Comparison of ENCODE assay signal across 28 mouse cellular contexts in the genomic region with DNA sequence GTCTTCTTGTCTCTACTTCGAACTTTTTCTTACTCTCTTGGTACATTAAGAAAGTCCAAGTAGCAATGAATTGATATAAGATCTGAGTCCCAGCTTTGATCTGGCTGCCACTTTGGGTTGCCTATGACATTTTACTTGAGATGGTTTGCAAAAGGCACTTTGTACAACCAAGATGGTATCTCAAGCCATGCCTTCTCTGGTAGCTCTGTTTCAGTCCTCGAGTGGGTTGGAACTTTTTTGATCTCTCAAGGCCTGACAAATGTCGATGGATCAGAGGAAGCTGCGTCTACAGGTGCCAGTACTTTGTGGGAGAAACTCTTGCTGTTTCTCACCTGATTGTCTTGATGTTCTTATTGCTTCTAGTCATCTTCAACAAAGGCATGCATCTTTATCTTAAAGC. TPM values are rescaled to one million over a fixed set of nuclear protein-coding genes. Genes with fewer than 3 reads are reported as not detected.
DNase-seq lines count a peak whose midpoint lies in the region; ATAC-seq and TF ChIP-seq lines count a peak whose summit lies in the region.
"Had no signal": no experiment of that assay in that cellular context is flagged by ENCODE, and none has a peak within 500 bp of the region (broad histone marks: within the 10 kb centered on the region; RNA-seq: fewer than 3 reads in every experiment).

No protein-coding gene starts in this region.

- peak overlapping the region; percentile 82 for H3K4me3 ChIP-seq in gastrocnemius, adult 2 months
- peak overlapping the region; percentile 97 for H3K4me3 ChIP-seq in megakaryocyte, embryonic 14.5 days (replicated peaks)
- peak overlapping the region; percentile 3; the same call in 1 of the 2 replicates for H3K4me3 ChIP-seq in brown adipose tissue, adult 24 weeks (ENCODE audit: insufficient read depth, low read depth, low read length)
- H3K4me3 ChIP-seq: forebrain, embryonic 15.5 days; hindbrain, embryonic 12.5 days; liver, embryonic 12.5 days; neural tube, embryonic 13.5 days; stomach, embryonic 15.5 days had no signal

- peak overlapping the region; percentile 97; the same call in 1 of the 2 replicates for H3K27ac ChIP-seq in gastrocnemius, adult 2 months
- H3K27ac ChIP-seq in brown adipose tissue, adult 24 weeks (replicated peaks; ENCODE audit: low read depth, low read length) = no peak overlapping the region
- H3K27ac ChIP-seq: forebrain, embryonic 15.5 days; hindbrain, embryonic 12.5 days; liver, embryonic 12.5 days; neural tube, embryonic 13.5 days; stomach, embryonic 15.5 days had no signal

- no peak for TF ChIP-seq CTCF in gastrocnemius, adult 2 months (IDR thresholded peaks at IDR 0.05)

- peaks cover 82% of the 10 kb centered on the region for H3K4me1 ChIP-seq in megakaryocyte, embryonic 14.5 days
- peaks cover 14% of the 10 kb centered on the region for H3K4me1 ChIP-seq in brown adipose tissue, adult 24 weeks (ENCODE audit: control insufficient read depth, insufficient read depth, insufficient read length, low read length)

- H3K9me3 ChIP-seq in megakaryocyte, embryonic 14.5 days = no peaks in the 10 kb centered on the region
- H3K9me3 ChIP-seq: forebrain, embryonic 15.5 days; hindbrain, embryonic 12.5 days; liver, embryonic 12.5 days; neural tube, embryonic 13.5 days; stomach, embryonic 15.5 days had no signal

- DNase-seq in gastrocnemius, adult 2 months = no peak
- DNase-seq in gastrocnemius, adult 18-20 months (ENCODE audit: low spot score) = no peak
- peak; percentile 63 for DNase-seq in naive thymus-derived CD4-positive, alpha-beta T cell, adult 2 months (ENCODE audit: low read depth)
- no peak for DNase-seq in spleen, postnatal 4 days (ENCODE audit: low spot score in 2 of 2)
- DNase-seq: adrenal gland, adult 8-10 months; cerebellum, adult 8-10 months; cerebellum, postnatal 25 days; gastrocnemius, postnatal 10 days; kidney, adult 9 months; kidney, postnatal 10 days; layer of hippocampus, postnatal 36 days; left cerebral cortex, postnatal 4 days; lung, adult 18-20 months; lung, postnatal 4 days; thymus, adult 18-20 months; thymus, postnatal 4 days had no signal

- H3K36me3 ChIP-seq in megakaryocyte, embryonic 14.5 days (replicated peaks; ENCODE audit: low read length) = peaks cover 68% of the 10 kb centered on the region
- H3K36me3 ChIP-seq: forebrain, embryonic 15.5 days; G1E; hindbrain, embryonic 12.5 days; neural tube, embryonic 13.5 days; stomach, embryonic 15.5 days had no signal

- no peaks in the 10 kb centered on the region for H3K27me3 ChIP-seq in megakaryocyte, embryonic 14.5 days (replicated peaks)
- H3K27me3 ChIP-seq: forebrain, embryonic 15.5 days; hindbrain, embryonic 12.5 days; liver, embryonic 12.5 days; neural tube, embryonic 13.5 days; stomach, embryonic 15.5 days had no signal

- intact Hi-C loops in gastrocnemius, adult 2 months (cut with DNase I) = no loop called here

- no peak for ATAC-seq in megakaryocyte, adult 5-6 weeks (ENCODE audit: poor library complexity, severe bottlenecking)
- ATAC-seq: forebrain, embryonic 15.5 days; intestine, postnatal 0 days; liver, embryonic 12.5 days; lung, postnatal 0 days; midbrain, embryonic 16.5 days had no signal

RNA-seq across cellular contexts. Expression of gene 1700056E22Rik, which starts 3.7 kb away (rescaled TPM):
- total RNA-seq in gastrocnemius, adult 2 months (2021) = under 1 TPM; 0.18 to 0.42 TPM
- under 1 TPM; 0.43 to 0.73 TPM for total RNA-seq in gastrocnemius, adult 18-20 months (2021)
- polyA plus RNA-seq in megakaryocyte, embryonic 14.5 days (2012; ENCODE audit: insufficient read depth, low replicate concordance) = 19.8 and 52.4 TPM in 2 replicates
- total RNA-seq in megakaryocyte, adult 5-6 weeks (2015) = 0.98 and 2.9 TPM in 2 replicates
- total RNA-seq in megakaryocyte, adult 5-6 weeks (2017) = 3.0 and 4.6 TPM in 2 replicates
- polyA plus RNA-seq in brown adipose tissue, adult 24 weeks (2012; ENCODE audit: insufficient read depth, insufficient read length, missing spikeins) = 3.9 and 4.6 TPM in 2 replicates
- total RNA-seq: G1E; layer of hippocampus, postnatal 36 days had no signal
- polyA plus RNA-seq: G1E had no signal

RNA-seq across cellular contexts. Expression of gene Dusp10, which starts 24.7 kb away (rescaled TPM):
- 10 to 100 TPM; 18.4 to 25.0 TPM for total RNA-seq in gastrocnemius, adult 2 months (2021)
- 10 to 100 TPM; 12.9 to 17.0 TPM for total RNA-seq in gastrocnemius, adult 18-20 months (2021)
- 3.1 and 14.8 TPM in 2 replicates for polyA plus RNA-seq in megakaryocyte, embryonic 14.5 days (2012; ENCODE audit: insufficient read depth, low replicate concordance)
- total RNA-seq in megakaryocyte, adult 5-6 weeks (2015) = 5.3 and 7.5 TPM in 2 replicates
- total RNA-seq in megakaryocyte, adult 5-6 weeks (2017) = 4.3 and 7.4 TPM in 2 replicates
- 26.4 and 30.0 TPM in 2 replicates for polyA plus RNA-seq in brown adipose tissue, adult 24 weeks (2012; ENCODE audit: insufficient read depth, insufficient read length, missing spikeins)
- polyA plus RNA-seq: G1E had no signal

Comparison
In these comparisons a context has a peak if more than half of its experiments do, and no peak if none do; other contexts are left out.
1. H3K4me3 ChIP-seq: peak in every context shown above with its lines; median percentile 97 in megakaryocyte, embryonic 14.5 days; 82 in gastrocnemius, adult 2 months; 3 in brown adipose tissue, adult 24 weeks.